Mouse (Mus musculus): ENCODE measurements around the gene Rcl1. TPM values are rescaled to one million over a fixed set of nuclear protein-coding genes. Genes with fewer than 3 reads are reported as not detected.

The Rcl1 gene
- 28.2 and 30.9 TPM in 2 replicates for polyA plus RNA-seq (2012; rRNA removed)
- 47.4 and 48.6 TPM in 2 replicates for polyA plus RNA-seq (2014; fragmentation: Nextera tagmentation; extraction: Ambion mirVana)

- peaks cover 8% of the 10 kb centered on the region; the same call in 1 of the 2 replicates for H3K4me1 ChIP-seq (ENCODE audit: control insufficient read depth, insufficient read depth, low read length)
- H3K4me2 ChIP-seq (replicated peaks; ENCODE audit: low read depth, low read length, severe bottlenecking), result peak within 1 kb of the TSS; percentile 79
- DNase-seq (ENCODE audit: low spot score) (peak; percentile 98), ATAC-seq (ENCODE audit: low FRiP score, low read depth) (peak; percentile 100)
- no peaks in the 10 kb centered on the region for H3K36me3 ChIP-seq (ENCODE audit: control insufficient read depth, insufficient read depth, low read length)
- peak; percentile 94; the same call in 1 of the 2 replicates for TF ChIP-seq POLR2A (IDR thresholded peaks at IDR 0.05; ENCODE audit: borderline replicate concordance, extremely low read depth, insufficient read depth, insufficient read length)
- H3K4me3 ChIP-seq (replicated peaks; ENCODE audit: low read length), result peak within 1 kb of the TSS; percentile 91
- peak within 1 kb of the TSS; percentile 77 for H3K9ac ChIP-seq (ENCODE audit: low read depth, low read length, severe bottlenecking)
- H3K27ac ChIP-seq (replicated peaks; ENCODE audit: low read depth, low read length), result peak within 1 kb of the TSS; percentile 69
- no peaks in the 10 kb centered on the region for H3K27me3 ChIP-seq (ENCODE audit: control insufficient read depth, insufficient read depth, low read length)
- under 1% methylated on average over 52 of the region's 58 CpGs for WGBS
- no peaks in the 10 kb centered on the region for H3K9me3 ChIP-seq (ENCODE audit: control insufficient read depth, low read length)
These were observed at the start of gene Rcl1 for GRCm38 (mm10) chr19:29100874-29101542. Gene Rcl1, plus strand, starts transcription at chr19:29101375.

GRCm38 (mm10) chr19:29052786-29053185 lies 48.4 kb upstream of the Rcl1 start:
- no peaks in the 10 kb centered on the region for H3K27me3 ChIP-seq (ENCODE audit: control insufficient read depth, insufficient read depth, low read length)
- H3K4me3 ChIP-seq (replicated peaks; ENCODE audit: low read length), result no peak overlapping the region
- H3K27ac ChIP-seq (replicated peaks; ENCODE audit: low read depth, low read length), result no peak overlapping the region
- no peak overlapping the region for H3K9ac ChIP-seq (ENCODE audit: low read depth, low read length, severe bottlenecking)
- 92% methylated on average over 12 of the region's 12 CpGs for WGBS
- H3K4me2 ChIP-seq (replicated peaks; ENCODE audit: low read depth, low read length, severe bottlenecking), result no peak overlapping the region
- no peak for TF ChIP-seq POLR2A (IDR thresholded peaks at IDR 0.05; ENCODE audit: borderline replicate concordance, extremely low read depth, insufficient read depth, insufficient read length)
- DNase-seq (ENCODE audit: low spot score), result no peak
- no peaks in the 10 kb centered on the region for H3K4me1 ChIP-seq (ENCODE audit: control insufficient read depth, insufficient read depth, low read length)
- no peaks in the 10 kb centered on the region for H3K9me3 ChIP-seq (ENCODE audit: control insufficient read depth, low read length)
- no peaks in the 10 kb centered on the region for H3K36me3 ChIP-seq (ENCODE audit: control insufficient read depth, insufficient read depth, low read length)
- no peak for ATAC-seq (ENCODE audit: low FRiP score, low read depth)

- Histone ChIP-seq H3K27ac (replicated peaks; ENCODE audit: low read depth, low read length) (no peak overlapping the region), H3K4me1 (ENCODE audit: control insufficient read depth, insufficient read depth, low read length) (no peaks in the 10 kb centered on the region), H3K4me3 (replicated peaks; ENCODE audit: low read length) (no peak overlapping the region), H3K27me3 (ENCODE audit: control insufficient read depth, insufficient read depth, low read length) (no peaks in the 10 kb centered on the region), H3K9me3 (ENCODE audit: control insufficient read depth, low read length) (no peaks in the 10 kb centered on the region), H3K36me3 (ENCODE audit: control insufficient read depth, insufficient read depth, low read length) (no peaks in the 10 kb centered on the region), H3K9ac (ENCODE audit: low read depth, low read length, severe bottlenecking) (no peak overlapping the region), H3K4me2 (replicated peaks; ENCODE audit: low read depth, low read length, severe bottlenecking) (no peak overlapping the region)
- no peak for TF ChIP-seq POLR2A (IDR thresholded peaks at IDR 0.05; ENCODE audit: borderline replicate concordance, extremely low read depth, insufficient read depth, insufficient read length)
- WGBS, result 63% methylated on average over 6 of the region's 6 CpGs
- ATAC-seq (ENCODE audit: low FRiP score, low read depth) (no peak), DNase-seq (ENCODE audit: low spot score) (no peak)
These were observed 46.6 kb upstream of the Rcl1 start for GRCm38 (mm10) chr19:29054594-29054993.

- H3K4me1 ChIP-seq (ENCODE audit: control insufficient read depth, insufficient read depth, low read length), result 0 out of 2 replicates have a peak, but pooled peaks cover 3% of the 10 kb centered on the region
These were observed 45.7 kb upstream of the Rcl1 start for GRCm38 (mm10) chr19:29055469-29055868.

GRCm38 (mm10) chr19:29058741-29059140 lies 42.4 kb upstream of the Rcl1 start:
- H3K36me3 ChIP-seq (ENCODE audit: control insufficient read depth, insufficient read depth, low read length), result no peaks in the 10 kb centered on the region
- ATAC-seq (ENCODE audit: low FRiP score, low read depth), result no peak
- H3K4me3 ChIP-seq (replicated peaks; ENCODE audit: low read length), result no peak overlapping the region
- H3K9ac ChIP-seq (ENCODE audit: low read depth, low read length, severe bottlenecking), result no peak overlapping the region
- no peak overlapping the region for H3K4me2 ChIP-seq (replicated peaks; ENCODE audit: low read depth, low read length, severe bottlenecking)
- no peak for DNase-seq (ENCODE audit: low spot score)
- WGBS, result 74% methylated on average over 5 of the region's 5 CpGs
- no peaks in the 10 kb centered on the region for H3K9me3 ChIP-seq (ENCODE audit: control insufficient read depth, low read length)
- 0 out of 2 replicates have a peak, but pooled peaks cover 3% of the 10 kb centered on the region for H3K4me1 ChIP-seq (ENCODE audit: control insufficient read depth, insufficient read depth, low read length)
- no peak overlapping the region for H3K27ac ChIP-seq (replicated peaks; ENCODE audit: low read depth, low read length)
- no peaks in the 10 kb centered on the region for H3K27me3 ChIP-seq (ENCODE audit: control insufficient read depth, insufficient read depth, low read length)
- no peak for TF ChIP-seq POLR2A (IDR thresholded peaks at IDR 0.05; ENCODE audit: borderline replicate concordance, extremely low read depth, insufficient read depth, insufficient read length)

More at GRCm38 (mm10) chr19:29055469-29055868, 45.7 kb upstream of the Rcl1 start:
- ATAC-seq (ENCODE audit: low FRiP score, low read depth) (no peak), DNase-seq (ENCODE audit: low spot score) (no peak)
- 86% methylated on average over 4 of the region's 4 CpGs for WGBS
- Histone ChIP-seq H3K27me3 (ENCODE audit: control insufficient read depth, insufficient read depth, low read length) (no peaks in the 10 kb centered on the region), H3K36me3 (ENCODE audit: control insufficient read depth, insufficient read depth, low read length) (no peaks in the 10 kb centered on the region), H3K4me3 (replicated peaks; ENCODE audit: low read length) (no peak overlapping the region), H3K9me3 (ENCODE audit: control insufficient read depth, low read length) (no peaks in the 10 kb centered on the region), H3K9ac (ENCODE audit: low read depth, low read length, severe bottlenecking) (no peak overlapping the region), H3K27ac (replicated peaks; ENCODE audit: low read depth, low read length) (no peak overlapping the region), H3K4me2 (replicated peaks; ENCODE audit: low read depth, low read length, severe bottlenecking) (no peak overlapping the region)
- TF ChIP-seq POLR2A (IDR thresholded peaks at IDR 0.05; ENCODE audit: borderline replicate concordance, extremely low read depth, insufficient read depth, insufficient read length), result no peak
